Mouse (Mus musculus) frontal cortex, adult 2 months (tissue): ENCODE measurements at regions not wholly inside any gene's neighbourhood (a gene's known extent, or its start where the extent isn't known, plus 50 kb on each side); places are given as distances from the start of the nearest gene placed in this dataset.

ENCODE experiments used
- DNase-seq, 2 experiments: peaks; one replicate each; pipeline ENCODE4 v3.0.0; 2022; ENCODE audit warnings: low spot score in 1 of 2; ENCODE audit errors: extremely low spot score in 1 of 2

DNA sequence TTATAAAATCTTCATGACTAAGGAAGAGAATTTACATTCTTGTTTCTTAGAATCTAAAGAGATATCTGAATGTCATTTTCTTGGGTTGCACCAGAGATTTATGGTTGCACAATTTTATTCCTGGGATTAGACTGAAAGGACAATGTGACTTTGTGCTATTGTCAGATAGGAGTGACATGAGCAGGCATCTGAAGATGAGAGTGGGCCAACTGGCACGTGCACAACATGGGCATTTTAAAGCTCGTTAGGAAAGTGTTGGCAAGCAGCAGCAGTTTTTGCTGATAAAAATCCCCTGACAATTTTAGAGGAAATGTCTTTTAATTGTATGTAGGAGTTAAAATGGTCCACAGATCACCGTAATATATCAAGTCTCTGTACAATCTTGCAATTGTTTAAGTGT is 178.9 kb upstream of the Tecrl start:
- no peak for DNase-seq

DNA sequence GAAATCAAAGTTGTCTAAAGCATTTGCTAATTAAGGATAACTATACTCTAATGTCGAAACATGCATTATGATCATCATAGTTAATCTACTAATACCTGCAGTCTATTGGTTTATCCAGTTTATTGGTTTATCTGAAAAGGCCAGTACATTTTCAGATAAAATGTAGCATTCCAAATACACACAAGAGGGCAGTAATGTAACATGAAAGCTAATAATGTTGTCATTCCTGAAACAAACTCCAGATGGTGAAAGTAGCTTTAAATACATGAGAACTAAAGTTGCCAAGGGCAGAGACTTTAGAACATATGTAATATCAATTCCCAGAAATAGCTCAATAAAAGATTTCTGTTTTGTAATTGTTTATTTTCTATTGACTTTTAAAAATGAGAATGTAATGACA is 163.7 kb upstream of the Tecrl start:
- peak in 1 of 2 experiments; percentile 42 for DNase-seq

DNA sequence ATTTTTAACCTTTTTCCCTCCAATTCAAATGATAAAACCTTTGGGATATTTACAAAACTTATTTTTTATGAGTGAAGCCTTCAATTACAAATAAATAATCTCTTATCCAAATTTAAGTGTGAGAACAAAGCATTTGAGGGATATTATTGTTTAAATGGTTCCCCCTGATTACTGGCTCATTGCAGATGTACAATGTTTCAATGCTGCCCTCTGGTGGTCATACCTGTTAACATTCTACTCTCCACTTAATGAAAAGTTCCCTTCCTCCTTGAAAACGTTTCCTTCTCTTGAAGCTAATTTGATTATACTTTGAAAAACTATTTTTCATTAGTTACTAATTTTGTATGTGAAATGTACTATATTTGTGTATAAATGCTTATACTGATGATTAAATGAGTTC is 129.1 kb upstream of the Tecrl start:
- peak in 1 of 2 experiments; percentile 81 for DNase-seq

DNA sequence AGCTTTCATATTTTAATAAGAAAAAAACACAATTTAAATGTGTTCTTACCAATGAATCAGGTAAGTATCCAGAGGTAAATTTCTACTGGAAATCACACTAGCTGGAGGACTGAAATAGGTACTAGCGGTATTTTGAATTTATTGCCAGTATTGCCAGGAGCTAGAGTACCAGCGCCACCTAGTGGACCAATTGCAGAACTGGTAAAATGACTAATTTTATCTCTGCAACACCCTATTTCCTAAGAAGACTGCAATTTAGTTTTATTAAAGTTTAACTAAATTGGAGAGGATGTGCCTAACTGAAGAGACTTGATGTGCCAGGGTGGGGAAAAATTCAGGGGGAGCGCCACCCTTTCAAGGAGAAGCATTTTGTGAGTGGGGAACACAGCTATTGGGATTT is 85.3 kb upstream of the Tecrl start:
- peak; percentile 9 to 72 for DNase-seq

DNA sequence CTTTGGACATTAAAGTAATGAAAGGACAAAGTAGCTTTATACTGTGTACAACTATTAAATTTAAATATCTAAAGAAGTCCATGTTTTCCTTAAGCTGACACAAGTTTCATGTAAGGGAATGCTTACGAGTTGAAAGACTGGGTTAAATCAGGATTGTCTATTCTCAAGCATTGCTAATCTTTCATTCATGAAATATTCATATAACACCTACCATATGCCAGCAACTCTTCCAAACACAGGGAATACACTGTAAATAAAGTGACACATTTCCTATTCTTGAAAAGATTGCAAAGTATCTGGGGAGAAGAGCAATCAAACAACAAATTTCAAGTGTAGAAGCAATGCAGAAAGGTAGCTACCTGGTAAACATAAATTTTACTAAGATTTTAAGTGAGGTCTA is 81.5 kb upstream of the Tecrl start:
- no peak for DNase-seq

DNA sequence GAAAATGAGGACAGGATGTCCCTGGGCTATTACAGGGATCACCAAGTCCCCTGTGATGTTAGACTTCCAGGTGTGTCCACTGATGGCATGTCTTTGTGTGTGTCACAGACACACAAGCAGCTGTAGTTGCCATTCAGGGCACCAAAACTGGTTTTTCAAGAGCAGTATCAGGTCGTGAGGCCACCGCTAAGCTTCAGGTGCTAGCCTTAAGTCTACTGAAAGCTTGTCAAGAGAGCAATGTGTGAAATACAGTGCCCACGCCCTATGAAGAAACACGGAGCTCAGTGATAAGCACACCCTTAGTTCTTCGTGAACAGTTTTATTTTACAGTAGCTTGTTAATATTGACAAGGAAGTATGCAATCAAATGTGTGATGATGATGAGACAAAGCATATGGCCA is 66.7 kb upstream of the Tecrl start:
- no peak for DNase-seq

DNA sequence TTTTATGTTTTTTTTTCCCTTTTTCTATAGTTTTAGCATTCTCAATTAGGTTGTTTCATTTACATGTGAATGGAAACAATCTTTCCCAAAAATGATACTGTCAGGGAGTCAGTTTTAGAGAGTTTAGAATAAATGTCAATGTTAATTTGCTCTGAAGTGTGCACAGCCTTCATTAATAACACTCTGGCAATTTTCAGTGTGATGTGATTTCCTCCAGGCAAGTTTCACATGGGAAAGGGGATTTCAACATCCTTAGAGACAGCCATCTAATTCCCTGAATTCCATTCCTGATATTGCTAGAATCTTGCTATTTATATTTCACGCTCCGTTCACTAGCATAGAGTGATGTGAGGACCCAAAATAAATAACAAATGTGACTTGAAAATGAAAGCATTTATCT is 55.2 kb upstream of the Tecrl start:
- no peak for DNase-seq

DNA sequence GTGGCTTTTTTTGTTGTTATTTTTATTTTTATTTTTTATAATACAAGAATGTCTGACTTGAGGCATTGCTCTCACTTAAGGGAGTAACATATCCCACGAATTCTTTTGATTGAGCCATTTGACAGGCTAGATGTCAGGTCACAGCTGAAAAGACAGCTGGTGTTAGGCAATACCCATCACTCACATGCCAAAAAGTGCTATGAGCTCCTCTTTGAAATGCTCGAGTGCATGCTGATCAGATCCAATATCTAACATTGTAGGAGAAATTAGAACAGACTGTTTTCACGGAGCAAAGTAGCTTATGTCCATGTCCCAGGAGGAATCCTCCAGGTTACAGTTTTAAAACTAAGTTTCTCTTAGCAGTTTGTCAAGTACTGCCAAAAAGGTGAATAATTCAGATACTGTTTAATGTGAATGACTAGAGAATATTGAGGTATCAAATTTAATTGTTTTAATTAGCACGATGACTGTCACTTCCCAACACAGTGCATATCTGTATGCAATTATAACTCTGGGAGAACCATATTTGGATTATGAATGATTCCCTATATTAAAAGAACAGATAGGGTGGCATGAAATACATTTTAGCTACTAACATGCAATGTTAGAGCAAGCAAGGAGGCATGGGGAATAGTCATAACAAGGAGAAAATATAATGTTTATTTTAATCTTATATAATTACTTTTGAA is 50.4 kb upstream of the Tecrl start:
- no peak for DNase-seq
